Mouse (Mus musculus): ENCODE results near the gene Retreg1.

The Retreg1 gene

DNA sequence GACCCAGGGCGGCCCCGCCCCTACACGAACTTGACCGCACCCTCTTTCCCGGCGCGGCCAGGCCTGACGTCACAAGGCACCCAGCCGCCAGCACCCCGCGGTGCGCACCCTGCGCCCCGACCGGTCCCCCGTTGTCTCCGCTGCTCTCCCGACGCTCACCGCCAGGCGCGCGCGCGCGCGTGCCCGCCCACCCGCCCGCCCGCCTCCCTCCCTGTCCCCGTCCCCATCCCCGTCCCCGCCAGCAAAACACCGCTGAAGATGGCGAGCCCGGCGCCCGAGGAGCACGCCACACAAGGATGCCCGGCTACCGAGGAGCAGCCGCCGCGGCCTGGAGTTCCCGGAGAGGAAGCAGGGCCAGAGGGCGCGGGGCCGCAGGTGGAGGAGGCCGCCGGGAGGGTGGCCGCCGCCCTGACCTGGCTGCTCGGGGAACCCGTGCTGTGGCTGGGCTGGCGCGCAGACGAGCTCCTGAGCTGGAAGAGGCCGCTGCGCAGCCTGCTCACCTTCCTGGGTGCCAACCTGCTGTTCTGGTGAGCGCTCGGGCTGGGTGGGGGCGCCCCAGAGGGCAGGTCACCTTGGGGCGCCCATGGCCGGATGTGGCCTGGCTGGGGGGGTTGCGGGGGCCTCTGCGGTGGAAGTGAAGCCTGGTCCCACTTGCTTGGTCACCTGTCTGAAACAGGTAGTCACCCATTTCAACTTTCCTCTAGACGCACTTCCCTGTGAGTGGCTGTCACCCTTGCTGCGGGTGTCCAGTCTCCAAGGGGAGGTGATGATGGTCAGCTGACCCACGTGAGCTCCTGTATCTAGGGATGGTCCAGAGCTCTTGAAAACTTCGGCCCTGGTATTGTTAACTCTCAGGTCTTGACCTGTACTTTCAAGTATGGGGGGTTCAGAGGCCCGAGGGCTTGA, at the start of gene Retreg1:
Gene Retreg1 (plus strand): TSS at position 95 of the 906 bp plus-strand sequence.
- peak; percentile 90 to 91 for DNase-seq

DNA sequence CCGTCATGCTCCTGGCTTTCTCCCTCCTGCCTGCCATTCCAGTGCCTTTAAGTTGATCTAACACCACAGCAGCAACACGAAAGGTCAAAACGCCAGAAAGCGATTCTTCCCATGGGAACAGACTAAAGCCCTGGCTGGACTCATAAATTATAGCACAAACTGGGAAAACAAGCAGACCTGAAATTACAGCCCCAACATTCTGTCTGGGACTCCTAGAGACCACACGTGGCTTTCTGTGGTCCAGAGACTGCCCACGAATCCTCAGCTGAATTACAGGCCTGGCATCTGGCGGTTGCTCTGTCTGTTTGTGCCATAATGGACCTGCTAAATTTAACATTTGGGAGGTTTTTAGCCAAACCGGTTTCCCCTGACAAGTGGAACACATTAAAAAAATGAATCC, 48.9 kb upstream of the Retreg1 start:
- DNase-seq: no peak

DNA sequence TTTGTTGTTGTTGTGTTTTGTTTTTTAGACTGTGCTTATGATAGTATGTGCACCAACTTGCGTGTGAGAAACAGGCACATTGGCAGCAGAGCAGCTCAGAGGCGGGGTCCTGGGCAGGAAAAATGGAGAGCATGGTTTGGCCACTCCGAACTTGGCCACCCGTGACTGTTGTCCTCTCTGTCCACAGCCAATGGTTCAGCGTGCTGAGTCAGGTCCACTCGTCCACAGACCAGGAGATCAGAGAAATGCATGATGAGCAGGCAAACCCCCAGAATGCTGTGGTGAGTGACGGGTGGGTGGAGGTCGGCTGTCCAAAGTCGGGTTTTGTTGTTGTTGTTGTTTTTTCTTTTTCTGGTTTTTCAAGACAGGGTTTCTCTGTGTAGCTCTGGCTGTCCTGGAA, 47.5 kb upstream of the Retreg1 start:
- DNase-seq: no peak

DNA sequence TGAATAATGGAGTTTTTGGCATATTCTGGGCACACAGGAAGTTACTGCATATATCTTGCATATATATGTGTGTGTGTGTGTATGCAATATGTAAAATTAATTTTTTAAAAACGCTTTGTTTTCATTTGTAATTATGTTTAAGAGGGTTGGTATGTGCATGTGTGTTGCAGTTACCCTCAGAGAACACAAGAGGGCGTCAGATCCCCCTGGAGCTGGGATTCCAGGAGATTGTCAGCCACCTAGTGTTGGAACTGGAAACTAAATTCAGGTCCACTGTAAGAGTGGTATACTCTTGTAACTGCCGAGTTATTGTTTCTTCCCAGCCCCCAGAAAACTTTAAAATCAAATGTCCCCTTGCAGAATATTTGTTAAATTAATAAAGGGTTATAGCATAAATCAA, 46.6 kb upstream of the Retreg1 start:
- DNase-seq: peak in 1 of 2 experiments; percentile 55

DNA sequence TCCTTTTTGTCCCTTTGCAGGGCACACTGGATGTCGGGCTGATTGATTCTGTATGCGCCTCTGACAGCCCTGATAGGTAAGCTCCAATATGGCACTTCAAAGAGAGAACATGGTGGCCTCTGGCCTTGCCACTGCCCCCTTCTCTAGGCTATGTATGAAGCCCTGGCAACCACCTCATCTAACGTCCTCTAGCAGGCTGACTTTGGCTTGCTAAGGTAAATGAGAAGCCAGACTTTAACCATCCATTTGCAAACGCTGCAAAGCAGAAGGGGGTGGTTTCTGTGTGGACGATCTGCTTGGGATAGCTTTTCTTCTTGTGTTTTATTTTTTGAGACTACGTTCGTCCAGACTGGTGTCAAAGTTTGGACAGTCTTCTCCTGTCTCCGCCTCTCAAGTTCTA, 45.8 kb upstream of the Retreg1 start:
- DNase-seq: no peak

DNA sequence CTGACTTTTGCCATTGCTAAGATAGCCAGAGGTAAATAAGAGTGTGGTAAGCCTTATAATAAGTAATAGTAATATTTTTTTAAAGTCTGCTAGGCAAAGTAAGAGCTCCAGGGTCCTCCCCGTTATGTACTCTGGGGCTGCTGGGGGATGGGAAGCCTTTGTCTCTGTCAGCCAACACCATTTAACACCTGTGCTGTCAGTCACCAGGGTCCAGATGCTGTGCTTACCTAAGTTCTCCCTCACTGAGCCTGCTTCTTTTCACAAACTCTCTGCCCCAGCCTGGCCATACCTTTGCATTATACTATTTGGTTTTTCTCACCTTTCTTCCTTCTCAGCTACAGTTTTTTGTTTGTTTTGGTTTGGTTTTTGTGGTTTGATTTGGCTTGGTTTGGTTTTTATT, 45.1 kb upstream of the Retreg1 start:
- DNase-seq: no peak

DNA sequence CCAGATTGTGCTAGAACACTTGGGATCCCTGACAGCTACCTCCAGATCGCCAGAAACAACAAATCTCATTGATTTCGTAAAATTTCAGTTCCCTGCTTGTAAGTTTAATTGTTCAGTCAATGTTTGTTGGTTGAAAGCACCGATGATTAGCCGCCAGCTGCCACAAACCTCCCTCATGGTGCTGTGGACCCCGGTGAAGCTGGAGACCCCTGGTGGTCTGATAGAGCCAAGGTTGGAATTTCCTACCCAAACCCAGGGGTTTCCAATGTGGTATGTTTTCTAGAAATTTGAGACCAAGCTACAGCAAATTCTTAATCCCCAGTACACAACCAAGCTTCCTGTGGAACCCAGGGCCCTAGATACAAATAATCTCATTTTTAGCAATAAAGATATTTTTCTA, 41.3 kb upstream of the Retreg1 start:
- DNase-seq: no peak

DNA sequence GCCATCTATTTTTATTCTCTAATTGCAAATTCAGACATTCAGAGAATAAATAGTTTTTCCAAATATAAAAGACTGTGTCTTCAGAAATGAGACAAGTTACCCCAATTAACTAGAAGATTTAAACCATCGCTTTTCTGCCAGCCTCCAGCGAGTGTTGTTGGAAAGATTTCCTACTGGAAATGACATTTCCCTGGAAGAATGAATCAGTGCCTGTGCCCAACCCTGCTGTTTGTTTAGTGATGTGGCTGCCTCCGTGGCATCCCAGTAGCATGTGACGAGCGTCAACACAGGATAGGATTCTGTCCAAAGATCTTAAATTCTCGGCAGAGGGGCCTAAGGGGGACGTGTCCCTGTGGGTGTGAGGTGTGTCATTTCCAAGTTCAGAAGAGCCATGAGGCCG, 40.8 kb upstream of the Retreg1 start:
- DNase-seq: no peak

DNA sequence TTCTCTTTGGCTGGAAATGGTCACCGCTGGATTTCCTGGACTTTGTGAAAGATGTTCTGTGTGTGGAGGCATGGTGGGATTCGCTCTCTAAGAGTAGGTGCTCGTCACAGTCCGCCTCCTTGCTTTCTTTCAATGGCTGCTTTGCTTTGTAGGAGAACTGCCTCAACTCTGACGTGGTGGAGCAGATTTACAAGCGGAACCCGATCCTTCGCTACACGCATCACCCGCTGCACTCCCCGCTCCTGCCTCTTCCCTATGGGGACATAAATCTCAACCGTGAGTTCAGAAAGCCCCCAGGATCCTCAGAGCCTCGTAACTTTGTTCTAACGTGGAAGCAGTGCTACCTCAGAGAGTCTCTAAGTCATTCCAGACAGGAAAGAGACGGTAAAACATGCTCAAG, 39.9 kb upstream of the Retreg1 start:
- no peak for DNase-seq

DNA sequence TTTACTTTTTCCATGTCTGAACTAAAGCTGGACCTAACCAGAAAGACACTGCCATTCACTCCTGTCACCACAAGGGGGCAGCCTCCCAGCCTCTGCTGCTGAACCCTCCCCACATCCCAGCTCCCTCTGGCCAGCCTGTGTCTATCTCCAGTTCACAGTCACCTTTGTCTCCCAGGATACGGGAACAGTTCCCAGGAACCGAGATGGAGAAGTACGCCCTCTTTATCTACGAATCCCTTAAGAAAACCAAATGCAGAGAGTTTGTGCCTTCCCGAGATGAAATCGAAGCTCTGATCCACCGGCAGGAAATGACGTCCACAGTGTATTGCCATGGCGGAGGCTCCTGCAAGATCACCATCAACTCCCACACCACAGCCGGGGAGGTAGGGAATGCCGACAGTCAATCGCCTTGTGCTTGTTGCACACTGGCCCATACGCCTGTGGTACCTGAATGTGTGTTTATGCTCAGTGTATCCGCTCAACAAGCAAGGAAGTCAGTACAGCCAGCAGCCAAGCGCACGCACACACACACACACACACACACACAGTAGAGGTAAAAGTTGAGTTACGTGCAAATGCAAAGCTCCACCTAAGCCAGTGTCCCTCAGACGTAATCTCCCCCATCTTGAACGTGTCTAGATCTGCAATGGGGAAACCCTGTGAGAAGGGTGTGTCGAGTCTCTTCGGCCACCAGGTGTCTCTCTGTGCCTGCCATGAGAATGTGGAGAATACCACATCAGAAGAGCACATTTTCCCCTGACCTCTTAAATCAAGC, 37.5 kb upstream of the Retreg1 start:
- peak; percentile 68 to 80 for DNase-seq

DNA sequence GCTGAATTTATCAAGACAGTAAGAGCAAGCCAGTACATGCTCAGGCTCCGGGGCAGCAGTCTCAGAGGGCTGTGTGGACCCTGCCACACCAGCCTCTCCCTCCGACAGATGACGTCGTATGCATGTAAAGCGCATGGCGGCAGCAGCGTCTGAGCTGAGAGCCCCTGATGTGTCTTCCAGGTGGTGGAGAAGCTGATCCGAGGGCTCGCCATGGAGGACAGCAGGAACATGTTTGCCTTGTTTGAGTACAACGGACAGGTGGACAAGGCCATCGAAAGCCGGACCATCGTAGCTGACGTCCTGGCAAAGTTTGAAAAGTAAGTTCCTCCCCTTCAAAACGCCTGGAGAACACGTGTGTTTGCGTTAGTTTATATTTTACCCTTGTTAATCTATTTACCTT, 36.6 kb upstream of the Retreg1 start:
- no peak for DNase-seq

DNA sequence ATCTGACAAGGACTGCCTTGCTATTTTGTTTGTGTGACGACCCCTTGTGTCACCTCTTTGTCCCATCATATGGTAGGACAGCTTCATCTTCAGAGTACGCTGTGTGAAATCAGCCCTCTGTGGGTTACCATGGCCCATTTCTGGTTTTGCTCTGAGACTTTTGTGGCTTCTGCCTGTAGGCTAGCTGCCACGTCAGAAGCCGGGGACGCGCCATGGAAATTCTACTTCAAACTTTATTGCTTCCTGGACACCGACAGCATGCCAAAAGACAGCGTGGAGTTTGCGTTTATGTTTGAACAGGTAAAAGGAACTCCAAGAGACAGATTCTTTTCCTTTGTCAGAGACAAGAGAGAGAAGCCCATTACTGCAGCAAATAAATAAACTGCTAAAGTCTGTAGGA, 36.1 kb upstream of the Retreg1 start:
- DNase-seq: no peak

DNA sequence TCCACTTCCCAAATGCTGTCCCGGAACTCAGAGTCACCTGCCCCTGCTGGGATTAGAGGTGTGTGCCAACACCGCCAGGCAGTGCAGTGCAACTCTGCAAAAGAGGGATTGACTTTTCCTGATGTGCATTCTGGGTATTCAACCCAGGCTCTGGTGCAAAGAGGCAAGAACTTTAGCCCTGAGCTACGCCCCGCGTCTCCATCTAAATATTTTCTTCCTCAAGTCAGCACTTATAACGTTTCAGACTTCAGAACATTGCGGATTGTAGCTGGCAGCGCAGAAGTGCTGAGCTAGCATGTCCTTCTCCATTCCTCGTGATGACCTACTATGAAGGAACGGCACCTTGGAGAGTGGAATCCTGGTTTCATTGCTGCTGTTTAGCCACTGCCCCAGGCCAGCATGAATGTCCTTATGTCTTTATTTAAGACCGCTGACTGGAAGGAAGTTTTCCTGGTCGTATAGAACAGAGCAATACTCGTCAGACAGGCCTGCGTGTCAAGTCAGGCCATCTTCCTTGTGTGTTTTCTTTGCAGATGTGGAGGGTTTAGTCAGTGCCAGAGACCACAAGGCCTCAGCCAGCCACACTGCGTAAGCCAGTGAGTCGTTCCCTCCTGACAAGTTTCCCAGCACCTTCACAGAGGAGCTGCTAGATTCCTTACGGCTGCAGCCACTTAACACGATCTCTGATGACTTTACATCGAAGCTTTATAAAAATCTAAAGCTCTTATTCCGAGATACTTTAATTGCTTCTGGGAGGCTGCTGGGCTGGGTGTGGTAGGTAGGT, 34.1 kb upstream of the Retreg1 start:
- DNase-seq: no peak

DNA sequence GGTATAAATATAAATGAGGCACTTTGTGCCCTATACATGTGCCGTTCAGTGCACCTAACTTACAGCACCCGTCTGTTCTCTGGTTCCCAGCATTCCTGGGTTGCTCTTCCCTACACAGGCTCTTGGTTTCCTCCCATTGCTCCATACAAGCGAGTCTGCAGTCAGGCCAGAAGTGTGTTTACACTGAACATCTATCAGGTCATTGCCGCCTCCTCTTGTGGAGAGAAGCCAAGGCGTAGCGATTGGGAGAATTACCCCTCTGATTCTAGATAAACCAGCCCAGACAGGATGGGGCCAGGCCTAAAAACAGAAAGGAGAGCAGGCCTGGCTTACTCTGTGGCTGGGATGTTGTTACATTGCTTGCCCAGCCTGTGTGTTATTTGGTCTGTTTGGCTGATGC, 33.3 kb upstream of the Retreg1 start:
- peak; percentile 35 to 70 for DNase-seq

DNA sequence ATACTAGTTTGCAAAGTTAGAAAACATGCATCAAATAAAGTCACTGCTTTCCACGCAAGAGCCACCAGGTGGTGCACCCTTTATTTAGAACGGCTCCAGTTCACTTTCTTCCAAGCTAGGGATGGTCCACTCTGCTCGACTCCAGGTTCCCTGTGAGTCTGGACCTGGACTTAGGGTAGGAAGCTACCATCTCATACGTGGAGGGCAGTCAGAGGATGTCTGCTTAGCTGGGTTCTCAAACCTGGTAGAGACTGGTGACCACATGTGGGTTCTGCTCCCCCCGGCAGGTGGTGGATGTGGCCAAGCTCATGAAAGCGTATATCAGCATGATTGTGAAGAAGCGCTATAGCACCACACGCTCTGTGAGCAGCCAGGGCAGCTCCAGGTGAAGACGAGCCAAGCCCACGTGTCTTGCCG, 31.1 kb upstream of the Retreg1 start:
- DNase-seq: no peak

DNA sequence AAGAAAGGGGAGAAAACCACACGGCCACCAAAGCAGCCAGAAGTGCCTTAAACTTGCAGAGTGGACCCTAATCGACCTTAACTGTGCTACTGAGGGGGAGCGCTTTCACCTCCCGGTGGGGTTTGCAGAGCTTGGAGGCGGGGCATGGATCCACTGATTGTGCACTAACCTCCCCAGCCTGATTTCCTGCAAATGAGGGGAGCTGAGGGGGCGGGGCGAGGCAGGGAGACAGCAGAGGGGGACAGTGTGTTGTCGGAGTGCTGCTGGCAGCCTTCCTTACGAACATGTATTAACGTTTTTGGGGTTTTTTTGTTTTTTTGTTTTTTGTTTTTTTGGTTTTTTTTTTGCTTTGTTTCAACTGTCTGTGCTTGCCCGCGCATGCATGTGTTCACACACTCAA, 30.5 kb upstream of the Retreg1 start:
- no peak for DNase-seq

DNA sequence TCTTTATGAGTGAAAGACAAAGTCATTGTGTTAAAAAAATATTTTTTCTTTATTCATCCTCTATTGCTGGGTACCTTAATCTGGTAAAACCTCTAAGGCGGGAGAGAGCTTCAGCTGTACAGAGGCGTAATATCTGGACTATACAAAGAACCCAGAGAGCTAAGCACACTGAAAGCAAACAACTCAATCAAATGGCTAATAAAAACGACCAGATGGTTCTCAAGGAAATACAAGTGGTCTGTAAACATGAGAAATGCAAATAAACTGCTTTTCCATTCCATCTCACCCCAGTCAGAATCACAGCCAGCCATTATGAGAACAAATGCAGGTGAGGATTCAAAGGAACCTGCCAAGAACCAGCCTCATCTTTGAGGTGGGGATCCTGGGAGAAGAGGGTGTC, 28.4 kb upstream of the Retreg1 start:
- DNase-seq: no peak

DNA sequence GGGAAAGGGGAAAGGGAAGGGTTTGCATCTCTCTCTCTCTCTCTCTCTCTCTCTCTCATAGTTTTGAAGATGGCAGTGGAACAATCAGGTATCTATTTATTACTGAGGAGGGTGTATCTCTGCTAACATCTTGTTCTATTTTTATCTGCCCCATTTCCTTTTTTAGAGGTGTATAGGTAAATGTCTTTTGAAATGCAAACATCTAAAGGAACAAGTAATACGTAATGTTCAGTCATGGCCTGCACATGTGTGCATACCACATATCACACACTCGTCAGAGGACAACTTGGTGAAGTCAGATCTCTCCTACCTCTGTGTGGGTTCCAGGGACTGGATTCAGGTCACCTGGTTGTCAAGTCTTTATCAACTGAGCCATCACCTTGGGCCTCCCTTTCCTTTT, 25.8 kb upstream of the Retreg1 start:
- DNase-seq: no peak

DNA sequence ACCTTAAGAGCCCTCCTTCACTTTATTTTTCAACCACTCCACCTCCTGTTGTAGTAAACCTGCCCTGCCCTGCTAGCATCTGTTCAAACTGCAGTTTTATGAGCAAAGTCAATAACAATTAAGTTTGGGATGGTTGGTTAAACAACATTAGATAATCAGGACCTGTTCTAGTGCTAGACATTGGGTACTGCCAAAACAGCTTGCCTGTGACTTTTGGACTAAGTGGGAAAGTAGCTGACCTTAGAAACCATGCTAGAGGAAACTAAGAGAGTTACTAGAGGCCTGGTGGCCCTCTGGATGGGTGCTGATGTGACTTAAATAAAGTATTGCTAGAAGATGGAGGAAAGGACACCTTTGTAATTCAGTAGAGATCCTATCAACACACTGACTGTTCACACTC, 21.0 kb upstream of the Retreg1 start:
- no peak for DNase-seq

DNA sequence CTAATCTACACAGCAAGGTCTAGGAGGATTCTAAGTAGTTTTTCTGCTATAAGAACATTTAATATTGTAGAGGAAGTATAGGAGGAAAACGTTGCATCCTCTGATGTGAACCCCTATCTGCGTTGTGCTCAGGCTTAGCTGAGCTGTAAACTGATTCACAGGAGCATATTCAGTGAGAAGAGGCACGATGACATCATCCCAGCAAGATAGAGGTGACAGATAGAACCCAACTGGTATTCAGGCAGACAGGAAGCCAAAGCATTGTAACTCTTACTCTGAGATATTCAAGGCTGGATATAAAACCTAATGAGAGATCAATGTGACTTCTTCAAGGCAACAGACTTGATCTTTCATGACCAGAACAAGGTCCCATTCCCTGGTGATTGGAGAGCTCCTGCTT, 20.3 kb upstream of the Retreg1 start:
- no peak for DNase-seq

DNA sequence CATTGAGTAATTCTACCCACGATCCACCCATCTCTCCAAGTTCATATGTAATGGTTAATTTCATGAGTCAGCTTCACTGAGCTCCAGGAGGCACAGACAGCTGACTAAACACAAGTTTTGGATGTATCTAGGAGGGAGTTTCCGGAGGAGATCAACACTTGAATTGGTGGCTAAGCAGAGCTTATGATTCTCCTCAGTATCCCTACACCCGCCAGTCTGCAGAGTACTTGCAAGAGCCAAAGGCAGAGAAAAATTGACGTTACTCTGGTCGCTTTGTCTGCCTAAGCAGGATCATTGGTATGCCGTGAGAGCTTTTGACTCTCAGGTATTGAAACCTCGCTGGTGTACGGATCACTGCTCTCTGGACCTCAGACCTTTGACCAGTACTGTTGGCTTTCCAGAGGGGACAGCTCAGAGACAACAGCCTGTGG, 16.4 kb upstream of the Retreg1 start:
- DNase-seq: no peak

DNA sequence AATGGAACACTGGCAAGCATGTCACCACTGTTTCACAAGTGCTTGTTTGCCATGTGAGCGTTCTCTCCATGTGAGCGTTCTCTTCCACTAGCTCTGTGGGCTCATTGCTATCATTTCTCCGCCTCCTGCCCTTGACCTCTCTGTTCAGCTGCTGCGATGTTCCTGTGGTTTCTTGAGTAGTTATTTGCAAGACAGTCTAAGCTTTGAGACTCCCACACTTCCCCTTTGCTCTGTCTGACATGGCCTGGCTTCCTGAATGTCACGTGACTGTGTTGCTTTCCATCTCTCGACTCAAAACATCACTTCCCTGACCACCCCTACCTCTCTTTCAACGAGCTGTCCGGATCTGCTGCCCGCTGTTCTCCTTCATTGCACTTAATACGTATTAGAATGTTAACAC, 14.5 kb upstream of the Retreg1 start:
- DNase-seq: no peak

DNA sequence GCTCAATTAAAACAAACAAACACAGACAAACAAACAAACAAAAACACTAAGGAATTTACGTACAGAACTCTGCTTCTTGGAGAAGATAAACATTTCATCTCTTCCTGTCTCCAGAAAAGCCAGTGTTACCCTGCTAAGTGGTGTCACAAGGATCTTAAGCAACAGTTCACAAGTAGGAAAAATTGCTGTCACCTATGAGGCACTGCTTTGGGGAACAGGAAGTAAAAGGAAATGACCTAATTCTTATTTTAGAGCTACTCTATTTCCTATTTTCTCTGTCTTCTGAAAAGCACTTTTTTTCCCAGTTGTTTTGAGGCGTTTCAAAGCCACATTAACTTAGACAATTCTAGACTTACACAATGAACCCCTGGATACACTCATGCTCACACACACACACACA, 12.6 kb upstream of the Retreg1 start:
- no peak for DNase-seq
